Comparison of ENCODE assay signal across 10 mouse cellular contexts in genomic region chr7:84119216-84120105, GRCm38 (mm10). TPM values are rescaled to one million over a fixed set of nuclear protein-coding genes. Genes with fewer than 3 reads are reported as not detected.
DNase-seq lines count a peak whose midpoint lies in the region; ATAC-seq lines count a peak whose summit lies in the region.
"Had no signal": no experiment of that assay in that cellular context is flagged by ENCODE, and none has a peak within 500 bp of the region (broad histone marks: within the 10 kb centered on the region; RNA-seq: fewer than 3 reads in every experiment).

No protein-coding gene starts in this region.

- H3K4me3 ChIP-seq in lung, embryonic 15.5 days = no peak overlapping the region
- no peak overlapping the region for H3K4me3 ChIP-seq in hindbrain, embryonic 16.5 days (ENCODE audit: low read length)
- H3K4me3 ChIP-seq: embryonic facial prominence, embryonic 13.5 days; limb, embryonic 10.5 days had no signal

- peak overlapping the region; percentile 48; the same call in 1 of the 2 replicates for H3K27ac ChIP-seq in lung, embryonic 15.5 days
- H3K27ac ChIP-seq in hindbrain, embryonic 16.5 days (ENCODE audit: low read depth, low read length) = 0 out of 2 replicates have a peak overlapping the region, but pooled peaks have one; percentile 12
- H3K27ac ChIP-seq: embryonic facial prominence, embryonic 13.5 days; limb, embryonic 10.5 days had no signal

- peaks cover 85% of the 10 kb centered on the region for H3K4me1 ChIP-seq in lung, embryonic 15.5 days
- peaks cover 16% of the 10 kb centered on the region for H3K4me1 ChIP-seq in hindbrain, embryonic 16.5 days (ENCODE audit: control insufficient read depth, insufficient read depth, low read depth, low read length)

- no peak for ATAC-seq in lung, embryonic 15.5 days (ENCODE audit: borderline replicate concordance, extremely low read depth, low FRiP score, low TSS enrichment)
- ATAC-seq in hindbrain, embryonic 16.5 days = no peak

- H3K9ac ChIP-seq in lung, embryonic 15.5 days = no peak overlapping the region
- no peak overlapping the region for H3K9ac ChIP-seq in hindbrain, embryonic 16.5 days (ENCODE audit: low read depth, low read length)
- H3K9ac ChIP-seq: embryonic facial prominence, embryonic 13.5 days had no signal

- no peaks in the 10 kb centered on the region for H3K27me3 ChIP-seq in lung, embryonic 15.5 days
- H3K27me3 ChIP-seq in hindbrain, embryonic 16.5 days (replicated peaks; ENCODE audit: control insufficient read depth, insufficient read depth, low read length) = no peaks in the 10 kb centered on the region
- H3K27me3 ChIP-seq: embryonic facial prominence, embryonic 13.5 days had no signal

- peaks cover 5% of the 10 kb centered on the region; the same call in 1 of the 2 replicates for H3K36me3 ChIP-seq in lung, embryonic 15.5 days
- H3K36me3 ChIP-seq in hindbrain, embryonic 16.5 days (ENCODE audit: control insufficient read depth, insufficient read depth, low read length) = no peaks in the 10 kb centered on the region
- H3K36me3 ChIP-seq: embryonic facial prominence, embryonic 13.5 days had no signal

- peak; percentile 70 for DNase-seq in adrenal gland, adult 2 months
- no peak for DNase-seq in adrenal gland, adult 18-20 months (ENCODE audit: low spot score in 2 of 2)
- DNase-seq in lung, adult 18-20 months = no peak
- peak; percentile 34 to 55 for DNase-seq in thymus, adult 18-20 months
- DNase-seq in testis, postnatal 10 days (ENCODE audit: low spot score) = no peak
- no peak for DNase-seq in cerebellum, postnatal 4 days (ENCODE audit: low spot score in 2 of 2)

- no peaks in the 10 kb centered on the region for H3K9me3 ChIP-seq in lung, embryonic 15.5 days
- H3K9me3 ChIP-seq in hindbrain, embryonic 16.5 days (ENCODE audit: control insufficient read depth, low read length) = no peaks in the 10 kb centered on the region
- H3K9me3 ChIP-seq: embryonic facial prominence, embryonic 13.5 days; limb, embryonic 10.5 days had no signal

- no peak overlapping the region for H3K4me2 ChIP-seq in lung, embryonic 15.5 days
- H3K4me2 ChIP-seq in hindbrain, embryonic 16.5 days (ENCODE audit: low read length) = no peak overlapping the region
- H3K4me2 ChIP-seq: embryonic facial prominence, embryonic 13.5 days had no signal

- WGBS in lung, embryonic 15.5 days = 56% methylated on average over 12 of the region's 12 CpGs
- WGBS in hindbrain, embryonic 16.5 days = 40% methylated on average over 12 of the region's 12 CpGs

RNA-seq across cellular contexts. Expression of gene Abhd17c, which starts 32.2 kb away (rescaled TPM):
- total RNA-seq in adrenal gland, adult 2 months (2021) = 10 to 100 TPM; 31.0 to 32.1 TPM
- polyA plus RNA-seq in adrenal gland, adult 2 months (2012; rRNA removed) = 43.7 and 45.6 TPM in 2 replicates
- 10 to 100 TPM; 26.7 to 29.9 TPM for total RNA-seq in adrenal gland, adult 18-20 months (2021)
- polyA plus RNA-seq in lung, embryonic 15.5 days (2015; fragmentation: Nextera tagmentation; extraction: Ambion mirVana) = 64.3 and 68.7 TPM in 2 replicates
- polyA plus RNA-seq in hindbrain, embryonic 16.5 days (2015; fragmentation: Nextera tagmentation; extraction: Ambion mirVana) = 10.3 and 14.2 TPM in 2 replicates

RNA-seq across cellular contexts. Expression of gene Cemip, which starts 33.2 kb away (rescaled TPM):
- total RNA-seq in adrenal gland, adult 2 months (2021) = 1 to 10 TPM; 1.0 to 1.6 TPM
- 0.27 and 0.47 TPM in 2 replicates for polyA plus RNA-seq in adrenal gland, adult 2 months (2012; rRNA removed)
- total RNA-seq in adrenal gland, adult 18-20 months (2021) = 1 to 10 TPM in 1 of 2 experiments, under 1 TPM in 1; 0.93 to 1.2 TPM
- polyA plus RNA-seq in lung, embryonic 15.5 days (2015; fragmentation: Nextera tagmentation; extraction: Ambion mirVana) = 1.4 and 1.6 TPM in 2 replicates
- polyA plus RNA-seq in hindbrain, embryonic 16.5 days (2015; fragmentation: Nextera tagmentation; extraction: Ambion mirVana) = 0.81 and 0.97 TPM in 2 replicates
- polyA plus RNA-seq: limb, embryonic 10.5 days had no signal

Comparison
In these comparisons a context has a peak if more than half of its experiments do, and no peak if none do; other contexts are left out.
1. DNase-seq: peak in adrenal gland, adult 2 months (single experiment) and thymus, adult 18-20 months (2 of 2); none in adrenal gland, adult 18-20 months (0 of 2), lung, adult 18-20 months (0 of 2), testis, postnatal 10 days (single experiment) and cerebellum, postnatal 4 days (0 of 2).